In genomic region chr7:34910096-34911066, GRCm38 (mm10) we compare ENCODE assay signal across 7 mouse cellular contexts. TPM values are rescaled to one million over a fixed set of nuclear protein-coding genes. Genes with fewer than 3 reads are reported as not detected.
DNase-seq lines count a peak whose midpoint lies in the region; ATAC-seq lines count a peak whose summit lies in the region.

No protein-coding gene starts in this region.

- peak; percentile 64 for DNase-seq in right cerebral cortex, adult 18-20 months
- no peak for DNase-seq in right cerebral cortex, postnatal 36 days (ENCODE audit: low spot score in 2 of 2)
- DNase-seq in thymus, postnatal 14 days = peak; percentile 65
- no peak for DNase-seq in urinary bladder, postnatal 14 days (ENCODE audit: low spot score)

- WGBS in hindbrain, embryonic 12.5 days = 29% methylated on average over 24 of the region's 24 CpGs

- H3K4me3 ChIP-seq in hindbrain, embryonic 12.5 days = no peak overlapping the region

- peaks cover 23% of the 10 kb centered on the region for H3K4me1 ChIP-seq in hindbrain, embryonic 12.5 days

- H3K36me3 ChIP-seq in hindbrain, embryonic 12.5 days = no peaks in the 10 kb centered on the region

- H3K4me2 ChIP-seq in hindbrain, embryonic 12.5 days (replicated peaks) = peak overlapping the region; percentile 17; the same call in 1 of the 2 replicates

- H3K9me3 ChIP-seq in hindbrain, embryonic 12.5 days (replicated peaks) = peaks cover 7% of the 10 kb centered on the region

- H3K9ac ChIP-seq in hindbrain, embryonic 12.5 days = no peak overlapping the region

- peak; percentile 47; the same call in 1 of the 2 replicates for ATAC-seq in hindbrain, embryonic 12.5 days (ENCODE audit: low FRiP score)
- ATAC-seq in megakaryocyte progenitor cell, adult 5-6 weeks (replicated peaks; ENCODE audit: poor library complexity) = peak; percentile 52
- ATAC-seq in cerebellum, adult (ENCODE audit: insufficient number of reproducible peaks, low FRiP score, low TSS enrichment) = no peak

- H3K27ac ChIP-seq in hindbrain, embryonic 12.5 days = no peak overlapping the region

- no peaks in the 10 kb centered on the region for H3K27me3 ChIP-seq in hindbrain, embryonic 12.5 days

RNA-seq across cellular contexts. Expression of gene Pepd, which starts 1.8 kb away (rescaled TPM):
- polyA plus RNA-seq in hindbrain, embryonic 12.5 days (2016; fragmentation: Nextera tagmentation; extraction: Ambion mirVana) = 55.6 and 56.0 TPM in 2 replicates
- 32.6 and 37.7 TPM in 2 replicates for total RNA-seq in megakaryocyte progenitor cell, adult 5-6 weeks (2015)
- 30.8 and 40.6 TPM in 2 replicates for total RNA-seq in megakaryocyte progenitor cell, adult 5-6 weeks (2017)

Comparison
In these comparisons a context has a peak if more than half of its experiments do, and no peak if none do; other contexts are left out.
1. DNase-seq: peak in right cerebral cortex, adult 18-20 months (single experiment) and thymus, postnatal 14 days (single experiment); none in right cerebral cortex, postnatal 36 days (0 of 2) and urinary bladder, postnatal 14 days (single experiment).